Mouse (Mus musculus) limb, embryonic 10.5 days (tissue): ENCODE measurements at regions not wholly inside any gene's neighbourhood (a gene's known extent, or its start where the extent isn't known, plus 50 kb on each side); places are given as distances from the start of the nearest gene placed in this dataset.

ENCODE experiments used
- DNase-seq: peaks from one replicate; pipeline ENCODE4 v3.0.0-alpha.2; 2017; ENCODE audit warnings: low spot score
- H3K27ac ChIP-seq: fragments of 300-500 bp; sonication (generic); 2 replicates; pipeline ENCODE4 v1.5.1; 2016; ENCODE audit warnings: mild to moderate bottlenecking
- H3K27me3 ChIP-seq: fragments of 300-500 bp; sonication (generic); 2 replicates; pipeline ENCODE4 v1.6.1; 2016; ENCODE audit warnings: low read depth, mild to moderate bottlenecking; ENCODE audit not compliant: poor library complexity, severe bottlenecking
- H3K36me3 ChIP-seq: fragments of 300-500 bp; sonication (generic); 2 replicates; pipeline ENCODE4 v1.6.1; 2016; ENCODE audit warnings: mild to moderate bottlenecking, moderate library complexity
- H3K4me1 ChIP-seq: fragments of 300-500 bp; sonication (generic); 2 replicates; pipeline ENCODE4 v1.6.1; 2016
- H3K4me3 ChIP-seq: fragments of 300-500 bp; sonication (generic); 2 replicates; pipeline ENCODE4 v1.5.1; 2016; ENCODE audit warnings: mild to moderate bottlenecking, moderate library complexity
- H3K9me3 ChIP-seq: fragments of 300-500 bp; sonication (generic); replicated peaks from 2 replicates; pipeline ENCODE4 v1.6.1; 2016; ENCODE audit warnings: mild to moderate bottlenecking
- WGBS: fragments of 180-500 bp; shearing (Covaris S2); methylation state at CpG from one replicate; pipeline ENCODE4 v1.1.7; 2016; 5-methylcytosine and 5-hydroxymethylcytosine counted together

- 95% methylated on average over 3 of the region's 3 CpGs for WGBS
- Histone ChIP-seq H3K9me3 (no peaks in the 10 kb centered on the region), H3K4me1 (no peaks in the 10 kb centered on the region), H3K27me3 (no peaks in the 10 kb centered on the region), H3K4me3 (no peak overlapping the region), H3K27ac (no peak overlapping the region), H3K36me3 (no peaks in the 10 kb centered on the region)
- no peak for DNase-seq
Observed at GRCm38 (mm10) chr10:16608339-16608738, 1114.7 kb upstream of the Cited2 start.

GRCm38 (mm10) chr10:16618752-16619151 lies 1104.3 kb upstream of the Cited2 start:
- peaks cover 3% of the 10 kb centered on the region; the same call in 1 of the 2 replicates for H3K4me1 ChIP-seq
- H3K9me3 ChIP-seq = no peaks in the 10 kb centered on the region
- no peak overlapping the region for H3K27ac ChIP-seq
- no peaks in the 10 kb centered on the region for H3K27me3 ChIP-seq
- no peak overlapping the region for H3K4me3 ChIP-seq
- no peaks in the 10 kb centered on the region for H3K36me3 ChIP-seq
- DNase-seq = no peak
- WGBS = 83% methylated on average over 2 of the region's 2 CpGs

DNA sequence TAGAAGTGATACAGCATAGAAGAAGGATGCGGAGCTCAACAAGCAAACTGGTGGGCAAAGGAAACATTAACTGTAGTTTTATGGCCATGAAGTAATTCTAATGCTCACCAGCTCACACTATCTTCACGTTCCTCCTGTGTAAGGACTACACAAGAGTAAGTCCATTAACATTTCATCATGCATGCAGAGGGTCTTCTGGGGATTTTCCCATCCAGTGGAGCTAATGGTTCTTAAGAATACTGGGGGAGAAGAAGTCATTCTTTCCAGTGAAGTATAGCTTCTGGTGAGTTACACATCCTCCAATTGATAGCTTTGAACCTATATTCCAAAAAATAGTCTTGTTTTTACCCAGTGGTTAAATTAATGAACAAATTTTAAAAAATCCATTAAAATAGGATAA lies 1103.4 kb upstream of the Cited2 start:
- 90% methylated on average over 2 of the region's 2 CpGs for WGBS
- DNase-seq = no peak

DNA sequence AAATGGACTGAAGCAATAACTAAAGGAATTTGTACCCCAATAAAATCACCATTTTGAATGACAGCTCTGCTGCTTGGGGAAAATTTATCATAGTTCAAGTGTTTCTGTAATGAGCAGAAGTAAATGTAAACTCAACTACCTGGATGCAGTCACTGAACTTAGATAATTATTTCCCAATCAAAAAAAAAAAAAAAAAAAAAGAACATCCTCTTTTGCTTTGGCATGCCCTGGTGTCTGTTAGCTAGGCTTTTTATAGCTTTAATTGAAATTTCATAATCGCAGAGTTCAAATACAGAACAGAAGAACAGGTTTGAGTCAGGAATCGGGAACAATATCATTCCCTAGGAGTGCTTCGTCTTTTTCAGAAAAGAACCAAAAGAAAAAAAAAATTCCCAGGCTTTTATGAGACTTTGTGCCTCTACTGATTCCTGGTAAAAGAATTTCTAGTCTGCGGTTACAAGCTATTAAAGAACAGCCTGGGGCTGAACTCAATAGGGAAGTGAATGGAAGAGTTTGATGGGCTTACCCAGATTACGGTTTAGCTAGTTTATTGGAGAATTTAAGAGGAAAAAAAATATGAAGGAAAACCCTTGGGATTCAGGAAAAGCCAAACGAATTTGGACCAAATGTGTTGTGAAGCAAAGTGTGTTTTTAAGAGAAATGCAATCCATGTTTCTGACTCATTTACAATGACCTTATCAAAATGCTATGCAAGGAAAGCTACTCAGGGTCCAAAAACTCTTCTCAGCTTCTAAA lies 1102.0 kb upstream of the Cited2 start:
- no peaks in the 10 kb centered on the region for H3K36me3 ChIP-seq
- peaks cover 3% of the 10 kb centered on the region; the same call in 1 of the 2 replicates for H3K4me1 ChIP-seq
- H3K27me3 ChIP-seq = no peaks in the 10 kb centered on the region
- H3K9me3 ChIP-seq = no peaks in the 10 kb centered on the region
- no peak overlapping the region for H3K4me3 ChIP-seq
- 59% methylated on average over 6 of the region's 6 CpGs for WGBS
- no peak overlapping the region for H3K27ac ChIP-seq
- DNase-seq = no peak

More for the DNA sequence above, 1103.4 kb upstream of the Cited2 start:
- no peak overlapping the region for H3K4me3 ChIP-seq
- H3K4me1 ChIP-seq = peaks cover 3% of the 10 kb centered on the region; the same call in 1 of the 2 replicates
- no peak overlapping the region for H3K27ac ChIP-seq
- no peaks in the 10 kb centered on the region for H3K36me3 ChIP-seq
- H3K9me3 ChIP-seq = no peaks in the 10 kb centered on the region
- H3K27me3 ChIP-seq = no peaks in the 10 kb centered on the region

- Histone ChIP-seq H3K36me3 (no peaks in the 10 kb centered on the region), H3K4me1 (peaks cover 3% of the 10 kb centered on the region; the same call in 1 of the 2 replicates), H3K27me3 (no peaks in the 10 kb centered on the region), H3K9me3 (no peaks in the 10 kb centered on the region), H3K4me3 (no peak overlapping the region), H3K27ac (no peak overlapping the region)
- 89% methylated on average over 3 of the region's 3 CpGs for whole genome bisulfite sequencing
- DNase-seq = no peak
Observed at GRCm38 (mm10) chr10:16622821-16623220, 1100.2 kb upstream of the Cited2 start.

DNA sequence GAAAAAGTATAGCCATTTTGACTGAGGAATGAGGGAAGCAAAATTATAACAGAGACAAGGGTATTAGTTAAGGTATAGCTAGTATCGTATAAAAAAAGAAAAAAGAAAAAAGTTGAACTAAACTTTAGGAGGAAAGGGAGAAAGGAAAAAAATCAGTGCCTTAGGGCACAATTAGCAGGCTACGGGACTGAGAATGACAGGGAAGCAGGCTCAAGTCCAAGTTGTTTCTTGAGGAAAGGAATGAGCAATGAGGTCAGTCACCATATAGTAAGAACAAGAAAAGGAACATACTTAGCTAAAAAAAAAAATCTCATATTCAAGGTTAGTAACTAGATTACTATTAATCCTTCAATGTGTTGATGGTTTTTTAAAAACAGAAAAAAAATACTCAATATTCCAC lies 1089.8 kb upstream of the Cited2 start:
- H3K36me3 ChIP-seq = no peaks in the 10 kb centered on the region
- H3K4me3 ChIP-seq = no peak overlapping the region
- no peaks in the 10 kb centered on the region for H3K27me3 ChIP-seq
- 69% methylated on average over 2 of the region's 2 CpGs for WGBS
- H3K4me1 ChIP-seq = no peaks in the 10 kb centered on the region
- DNase-seq = no peak
- no peaks in the 10 kb centered on the region for H3K9me3 ChIP-seq
- no peak overlapping the region for H3K27ac ChIP-seq

DNA sequence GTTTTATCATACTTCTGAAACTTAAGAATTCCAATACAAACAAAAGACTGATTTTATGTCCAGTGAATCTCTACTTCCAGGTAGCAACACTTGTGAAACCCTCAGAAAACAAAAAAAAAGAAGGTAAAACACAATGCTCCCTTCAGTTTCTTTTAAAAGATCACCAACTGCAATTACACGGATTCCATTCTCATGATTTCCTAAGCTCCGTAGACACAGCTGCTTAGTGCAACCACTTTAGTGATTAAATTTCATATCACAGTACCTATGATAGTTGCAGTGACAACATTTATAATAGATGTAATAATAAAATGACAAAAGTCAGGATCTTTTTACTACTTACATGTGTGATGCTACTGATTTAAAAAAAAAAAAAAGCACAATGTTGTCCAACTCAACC lies 1087.6 kb upstream of the Cited2 start:
- DNase-seq = no peak
- no peaks in the 10 kb centered on the region for H3K27me3 ChIP-seq
- H3K4me3 ChIP-seq = no peak overlapping the region
- H3K9me3 ChIP-seq = no peaks in the 10 kb centered on the region
- H3K27ac ChIP-seq = no peak overlapping the region
- WGBS = 93% methylated on average over 2 of the region's 2 CpGs
- 0 out of 2 replicates have a peak, but pooled peaks cover 5% of the 10 kb centered on the region for H3K4me1 ChIP-seq
- no peaks in the 10 kb centered on the region for H3K36me3 ChIP-seq

DNA sequence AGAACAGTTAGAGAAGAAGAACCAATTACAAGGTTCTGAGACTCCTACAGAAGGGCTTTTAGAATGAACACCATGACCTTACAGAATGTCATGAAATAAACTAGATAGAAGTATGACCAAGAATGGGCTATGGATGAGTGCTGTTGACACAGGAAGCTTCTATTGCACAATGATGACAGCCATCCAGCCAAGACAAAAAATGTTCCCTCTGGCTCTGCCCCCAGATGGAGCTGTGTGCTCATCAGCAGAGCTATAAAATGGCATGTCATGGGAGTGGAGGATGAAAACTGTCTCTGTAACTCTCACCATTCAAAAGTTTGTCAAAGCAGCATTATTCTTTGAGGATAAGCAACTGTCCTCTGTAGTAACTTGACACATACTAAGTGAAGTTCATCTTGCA lies 1086.0 kb upstream of the Cited2 start:
- H3K9me3 ChIP-seq = no peaks in the 10 kb centered on the region
- no peaks in the 10 kb centered on the region for H3K27me3 ChIP-seq
- H3K27ac ChIP-seq = no peak overlapping the region
- H3K4me3 ChIP-seq = no peak overlapping the region
- DNase-seq = no peak
- H3K4me1 ChIP-seq = 0 out of 2 replicates have a peak, but pooled peaks cover 5% of the 10 kb centered on the region
- no peaks in the 10 kb centered on the region for H3K36me3 ChIP-seq

- Histone ChIP-seq H3K9me3 (no peaks in the 10 kb centered on the region), H3K4me3 (no peak overlapping the region), H3K36me3 (no peaks in the 10 kb centered on the region), H3K27ac (no peak overlapping the region), H3K27me3 (no peaks in the 10 kb centered on the region), H3K4me1 (0 out of 2 replicates have a peak, but pooled peaks cover 5% of the 10 kb centered on the region)
- WGBS = 46% methylated on average over 2 of the region's 2 CpGs
- DNase-seq = no peak
Observed at GRCm38 (mm10) chr10:16638111-16638510, 1084.9 kb upstream of the Cited2 start.

DNA sequence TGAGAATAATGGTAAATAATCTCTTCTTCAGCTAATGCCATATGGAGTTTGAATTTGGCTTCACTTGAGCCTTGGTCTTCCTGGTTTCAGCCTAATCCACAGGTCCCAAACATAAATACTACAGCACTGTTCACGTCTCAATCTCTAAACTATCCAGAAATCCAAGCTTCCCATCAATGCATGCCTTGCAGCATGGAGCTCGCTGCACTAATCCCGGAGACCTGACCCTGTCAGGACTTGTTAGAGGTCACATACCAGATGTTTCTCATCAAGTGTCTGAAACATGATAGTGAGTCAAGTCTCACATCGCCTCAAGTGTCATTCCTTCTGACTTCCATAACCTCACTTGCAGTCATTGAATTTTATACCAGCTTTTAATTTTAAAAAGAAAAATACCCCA lies 1082.9 kb upstream of the Cited2 start:
- Histone ChIP-seq H3K27me3 (no peaks in the 10 kb centered on the region), H3K4me3 (no peak overlapping the region), H3K36me3 (no peaks in the 10 kb centered on the region), H3K4me1 (0 out of 2 replicates have a peak, but pooled peaks cover 5% of the 10 kb centered on the region), H3K9me3 (no peaks in the 10 kb centered on the region), H3K27ac (no peak overlapping the region)
- no peak for DNase-seq
- 7% methylated on average over 4 of the region's 4 CpGs for WGBS

GRCm38 (mm10) chr10:16650120-16650519 lies 1072.9 kb upstream of the Cited2 start:
- no peaks in the 10 kb centered on the region for H3K36me3 ChIP-seq
- WGBS = 70% methylated on average over 1 of the region's 1 CpGs
- no peak for DNase-seq
- H3K4me3 ChIP-seq = no peak overlapping the region
- H3K27ac ChIP-seq = no peak overlapping the region
- no peaks in the 10 kb centered on the region for H3K4me1 ChIP-seq
- no peaks in the 10 kb centered on the region for H3K27me3 ChIP-seq
- no peaks in the 10 kb centered on the region for H3K9me3 ChIP-seq

DNA sequence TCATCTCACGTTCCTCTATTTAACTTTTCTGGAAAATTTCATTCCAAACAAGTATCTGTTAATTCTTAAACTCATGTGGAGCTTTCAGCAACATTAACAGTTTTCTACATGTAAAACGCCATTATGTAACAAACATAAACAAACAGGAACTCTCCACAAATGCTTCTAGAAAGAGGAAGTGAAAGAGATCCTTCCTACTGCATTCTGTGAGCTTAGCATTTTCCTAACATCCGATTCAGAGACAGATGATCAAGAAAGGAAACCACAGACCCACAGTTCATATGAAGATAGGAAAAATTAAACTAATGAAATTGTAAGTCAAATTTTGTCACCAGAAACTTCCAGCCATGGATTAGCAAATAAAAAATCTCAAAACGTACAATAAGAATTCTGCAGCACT lies 1070.6 kb upstream of the Cited2 start:
- H3K9me3 ChIP-seq = no peaks in the 10 kb centered on the region
- H3K4me3 ChIP-seq = no peak overlapping the region
- no peaks in the 10 kb centered on the region for H3K27me3 ChIP-seq
- DNase-seq = no peak
- WGBS = 89% methylated on average over 4 of the region's 4 CpGs
- H3K4me1 ChIP-seq = no peaks in the 10 kb centered on the region
- no peaks in the 10 kb centered on the region for H3K36me3 ChIP-seq
- H3K27ac ChIP-seq = no peak overlapping the region

DNA sequence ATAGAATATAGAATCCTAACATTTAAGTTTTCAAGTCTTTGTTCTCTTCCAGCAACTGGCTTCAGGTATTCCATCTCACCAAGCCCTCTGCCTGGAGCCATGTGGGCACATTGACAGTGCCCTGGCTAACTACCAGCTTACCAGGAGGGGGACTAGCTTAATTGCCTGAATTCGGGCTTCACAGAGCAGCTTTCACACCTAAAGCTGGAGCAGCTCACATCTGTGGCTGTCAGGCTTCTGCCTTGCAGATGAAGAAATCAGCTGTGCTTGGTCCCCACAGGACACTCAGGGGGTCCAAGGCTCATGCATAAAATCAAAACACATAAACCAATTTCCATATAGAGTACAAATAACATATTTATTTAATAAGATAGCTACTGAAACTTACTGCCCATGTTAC lies 1058.5 kb upstream of the Cited2 start:
- 34% methylated on average over 1 of the region's 1 CpGs for WGBS
- H3K27me3 ChIP-seq = no peaks in the 10 kb centered on the region

GRCm38 (mm10) chr10:16670286-16670685 lies 1052.7 kb upstream of the Cited2 start:
- no peak for DNase-seq
- Histone ChIP-seq H3K9me3 (no peaks in the 10 kb centered on the region), H3K27ac (no peak overlapping the region), H3K27me3 (no peaks in the 10 kb centered on the region), H3K4me3 (no peak overlapping the region), H3K36me3 (no peaks in the 10 kb centered on the region), H3K4me1 (no peaks in the 10 kb centered on the region)
- 90% methylated on average over 2 of the region's 2 CpGs for WGBS

More for the DNA sequence above, 1058.5 kb upstream of the Cited2 start:
- H3K4me3 ChIP-seq = no peak overlapping the region
- no peaks in the 10 kb centered on the region for H3K36me3 ChIP-seq
- no peaks in the 10 kb centered on the region for H3K9me3 ChIP-seq
- DNase-seq = no peak
- H3K4me1 ChIP-seq = no peaks in the 10 kb centered on the region
- no peak overlapping the region for H3K27ac ChIP-seq
